In the genomic region with DNA sequence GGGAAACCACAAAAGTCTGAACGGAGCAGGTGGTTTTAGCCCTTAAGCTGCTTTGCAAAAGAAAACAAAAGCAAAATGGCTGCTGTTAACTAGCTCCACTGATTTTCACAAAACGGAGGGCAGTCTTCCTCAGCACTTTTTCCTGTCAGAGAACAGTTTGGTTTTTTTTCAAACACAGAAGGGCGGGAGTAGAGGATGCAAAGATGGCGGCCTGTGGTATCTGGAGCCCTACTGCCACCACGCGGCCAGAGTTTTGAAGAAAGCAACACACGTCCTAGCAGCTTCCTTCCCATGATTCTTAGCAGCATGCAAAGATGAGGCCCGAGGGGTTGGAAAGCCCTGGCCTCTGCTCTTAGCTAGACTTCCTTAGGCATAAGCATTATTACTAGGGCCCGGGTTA, we compare ENCODE assay signal across 9 mouse cellular contexts.
DNase-seq lines count a peak whose midpoint lies in the region; ATAC-seq and TF ChIP-seq lines count a peak whose summit lies in the region.
"Had no signal": no experiment of that assay in that cellular context is flagged by ENCODE, and none has a peak within 500 bp of the region (broad histone marks: within the 10 kb centered on the region; RNA-seq: fewer than 3 reads in every experiment).

No protein-coding gene starts in this region.

- no peak for TF ChIP-seq POLR2A in bone marrow macrophage, adult 2 months (IDR thresholded peaks at IDR 0.05; ENCODE audit: borderline replicate concordance, low read depth, low read length)

- TF ChIP-seq EP300 in heart, postnatal 0 days (IDR thresholded peaks at IDR 0.05; ENCODE audit: low read depth), result no peak

- H3K36me3 ChIP-seq in heart, postnatal 0 days (replicated peaks; ENCODE audit: control insufficient read depth, insufficient read depth, low read length), result peaks cover 3% of the 10 kb centered on the region; the same call in 1 of the 2 replicates
- H3K36me3 ChIP-seq in liver, embryonic 12.5 days, result no peaks in the 10 kb centered on the region
- H3K36me3 ChIP-seq in neural tube, embryonic 11.5 days (ENCODE audit: control insufficient read depth, insufficient read depth, low read length), result no peaks in the 10 kb centered on the region
- H3K36me3 ChIP-seq: lung, embryonic 15.5 days had no signal

- no peak overlapping the region for H3K4me2 ChIP-seq in heart, postnatal 0 days (ENCODE audit: low read depth, low read length)
- H3K4me2 ChIP-seq in liver, embryonic 12.5 days, result peak overlapping the region; percentile 18; the same call in 1 of the 2 replicates
- H3K4me2 ChIP-seq in neural tube, embryonic 11.5 days (ENCODE audit: low read depth), result no peak overlapping the region
- H3K4me2 ChIP-seq: lung, embryonic 15.5 days had no signal

- 55% methylated on average over 9 of the region's 9 CpGs for WGBS in heart, postnatal 0 days
- 59% methylated on average over 9 of the region's 9 CpGs for WGBS in liver, embryonic 12.5 days (ENCODE audit: insufficient replicate concordance)
- 64% methylated on average over 9 of the region's 9 CpGs for WGBS in neural tube, embryonic 11.5 days

- H3K4me3 ChIP-seq in gastrocnemius, adult 2 months, result peak overlapping the region; percentile 55
- no peak overlapping the region for H3K4me3 ChIP-seq in bone marrow macrophage, adult 2 months (ENCODE audit: insufficient read depth, low read length)
- H3K4me3 ChIP-seq in heart, postnatal 0 days (ENCODE audit: low read depth, low read length), result no peak overlapping the region
- no peak overlapping the region for H3K4me3 ChIP-seq in liver, embryonic 12.5 days
- no peak overlapping the region for H3K4me3 ChIP-seq in neural tube, embryonic 11.5 days (ENCODE audit: low read depth, low read length)
- H3K4me3 ChIP-seq: lung, embryonic 15.5 days had no signal

- peak overlapping the region; percentile 72 for H3K27ac ChIP-seq in gastrocnemius, adult 2 months
- H3K27ac ChIP-seq in bone marrow macrophage, adult 2 months (ENCODE audit: insufficient read depth, low read depth, low read length), result peak overlapping the region; percentile 10; the same call in 1 of the 2 replicates
- H3K27ac ChIP-seq in heart, postnatal 0 days (ENCODE audit: low read depth), result no peak overlapping the region
- no peak overlapping the region for H3K27ac ChIP-seq in liver, embryonic 12.5 days
- H3K27ac ChIP-seq in neural tube, embryonic 11.5 days (ENCODE audit: low read depth, low read length), result no peak overlapping the region
- H3K27ac ChIP-seq: lung, embryonic 15.5 days had no signal

- peak; percentile 73 for TF ChIP-seq CTCF in gastrocnemius, adult 2 months (IDR thresholded peaks at IDR 0.05)
- TF ChIP-seq CTCF in bone marrow macrophage, adult 2 months (IDR thresholded peaks at IDR 0.05; ENCODE audit: low read depth, low read length), result no peak
- TF ChIP-seq CTCF in heart, postnatal 0 days (IDR thresholded peaks at IDR 0.05; ENCODE audit: low read depth), result peak; percentile 55

- no peaks in the 10 kb centered on the region for H3K27me3 ChIP-seq in heart, postnatal 0 days (ENCODE audit: control insufficient read depth, insufficient read depth, low read length)
- no peaks in the 10 kb centered on the region for H3K27me3 ChIP-seq in liver, embryonic 12.5 days (replicated peaks)
- H3K27me3 ChIP-seq in neural tube, embryonic 11.5 days (ENCODE audit: control insufficient read depth, insufficient read depth, low read length), result no peaks in the 10 kb centered on the region
- H3K27me3 ChIP-seq: lung, embryonic 15.5 days had no signal

- 0 out of 2 replicates have a peak, but pooled peaks have one; percentile 24 for ATAC-seq in heart, postnatal 0 days (ENCODE audit: insufficient read depth, low read depth)
- peak; percentile 72 for ATAC-seq in liver, embryonic 12.5 days
- peak; percentile 35; the same call in 1 of the 2 replicates for ATAC-seq in neural tube, embryonic 11.5 days (ENCODE audit: insufficient read depth, low FRiP score, low TSS enrichment)

- H3K9ac ChIP-seq in heart, postnatal 0 days (replicated peaks; ENCODE audit: low read depth, low read length), result no peak overlapping the region
- H3K9ac ChIP-seq in liver, embryonic 12.5 days, result no peak overlapping the region
- H3K9ac ChIP-seq in neural tube, embryonic 11.5 days (ENCODE audit: low read length), result no peak overlapping the region
- H3K9ac ChIP-seq: lung, embryonic 15.5 days had no signal

- no peaks in the 10 kb centered on the region for H3K9me3 ChIP-seq in heart, postnatal 0 days (replicated peaks; ENCODE audit: control insufficient read depth, low read length)
- H3K9me3 ChIP-seq in liver, embryonic 12.5 days (replicated peaks), result no peaks in the 10 kb centered on the region
- no peaks in the 10 kb centered on the region for H3K9me3 ChIP-seq in neural tube, embryonic 11.5 days (ENCODE audit: control insufficient read depth, low read length)
- H3K9me3 ChIP-seq: lung, embryonic 15.5 days had no signal

- intact Hi-C loops in gastrocnemius, adult 2 months (cut with DNase I), result no loop called here

- no peak for DNase-seq in gastrocnemius, adult 2 months
- DNase-seq in gastrocnemius, postnatal 10 days, result no peak
- DNase-seq in A20 (ENCODE audit: low read depth, low spot score), result peak; percentile 91
- peak; percentile 51 for DNase-seq in heart, postnatal 0 days (ENCODE audit: low spot score)
- DNase-seq in neural tube, embryonic 11.5 days (ENCODE audit: low spot score), result peak; percentile 75
- no peak for DNase-seq in testis, postnatal 14 days (ENCODE audit: low spot score)

- peaks cover 9% of the 10 kb centered on the region for H3K4me1 ChIP-seq in bone marrow macrophage, adult 2 months (ENCODE audit: control insufficient read depth, insufficient read depth, low read length)
- no peaks in the 10 kb centered on the region for H3K4me1 ChIP-seq in heart, postnatal 0 days (ENCODE audit: control insufficient read depth, insufficient read depth)
- no peaks in the 10 kb centered on the region for H3K4me1 ChIP-seq in liver, embryonic 12.5 days
- no peaks in the 10 kb centered on the region for H3K4me1 ChIP-seq in neural tube, embryonic 11.5 days (ENCODE audit: control insufficient read depth, insufficient read depth, low read length)
- H3K4me1 ChIP-seq: lung, embryonic 15.5 days had no signal

Comparison
In these comparisons a context has a peak if more than half of its experiments do, and no peak if none do; other contexts are left out.
1. DNase-seq: peak in A20 (single experiment), heart, postnatal 0 days (single experiment) and neural tube, embryonic 11.5 days (single experiment); none in gastrocnemius, adult 2 months (single experiment), gastrocnemius, postnatal 10 days (single experiment) and testis, postnatal 14 days (single experiment).
2. H3K27ac ChIP-seq: peak in gastrocnemius, adult 2 months (single experiment) and bone marrow macrophage, adult 2 months (single experiment); none in heart, postnatal 0 days (single experiment), liver, embryonic 12.5 days (single experiment) and neural tube, embryonic 11.5 days (single experiment).
3. Peak in every context shown above with its lines, with median percentiles within 50 percentile points of each other: ATAC-seq.